Mouse (Mus musculus): ENCODE measurements around the gene Bud23.

Bud23 gene

GRCm38 (mm10) chr5:135021814-135022213, 42.9 kb downstream of the Bud23 start:
- DNase-seq (ENCODE audit: low spot score): no peak

- no peak for DNase-seq (ENCODE audit: low spot score)
These were observed 48.5 kb downstream of the Bud23 start for GRCm38 (mm10) chr5:135016224-135016759.

- peak; percentile 91 for DNase-seq (ENCODE audit: low spot score)
These were observed 49.3 kb downstream of the Bud23 start for GRCm38 (mm10) chr5:135015497-135015896.

- DNase-seq (ENCODE audit: low spot score): peak; percentile 80
These were observed 51.9 kb downstream of the Bud23 start for GRCm38 (mm10) chr5:135012671-135013441.

- no peak for DNase-seq (ENCODE audit: low spot score)
These were observed 52.7 kb downstream of the Bud23 start for GRCm38 (mm10) chr5:135011809-135012613.

- DNase-seq (ENCODE audit: low spot score): no peak
These were observed 53.7 kb downstream of the Bud23 start for GRCm38 (mm10) chr5:135010841-135011743.

GRCm38 (mm10) chr5:135010320-135010709, 54.4 kb downstream of the Bud23 start:
- DNase-seq (ENCODE audit: low spot score): no peak

GRCm38 (mm10) chr5:135009590-135010319, 55.0 kb downstream of the Bud23 start:
- peak; percentile 86 for DNase-seq (ENCODE audit: low spot score)

- DNase-seq (ENCODE audit: low spot score): peak; percentile 100
These were observed 55.8 kb downstream of the Bud23 start, which contains the start of gene Abhd11 for GRCm38 (mm10) chr5:135008671-135009589. Abhd11 (plus strand) TSS chr5:135009152.

- DNase-seq (ENCODE audit: low spot score): no peak
These were observed 56.8 kb downstream of the Bud23 start for GRCm38 (mm10) chr5:135007802-135008571.
